Mouse (Mus musculus) ovary, adult 18-20 months (tissue): ENCODE measurements at regions not wholly inside any gene's neighbourhood (a gene's known extent, or its start where the extent isn't known, plus 50 kb on each side); places are given as distances from the start of the nearest gene placed in this dataset.
A peak's percentile ranks its signal among the peaks of the same experiment; 100 is the strongest.

ENCODE experiments used
- DNase-seq: peaks from one replicate; pipeline ENCODE4 v3.0.0; 2022; ENCODE audit warnings: low spot score, mixed read lengths

DNA sequence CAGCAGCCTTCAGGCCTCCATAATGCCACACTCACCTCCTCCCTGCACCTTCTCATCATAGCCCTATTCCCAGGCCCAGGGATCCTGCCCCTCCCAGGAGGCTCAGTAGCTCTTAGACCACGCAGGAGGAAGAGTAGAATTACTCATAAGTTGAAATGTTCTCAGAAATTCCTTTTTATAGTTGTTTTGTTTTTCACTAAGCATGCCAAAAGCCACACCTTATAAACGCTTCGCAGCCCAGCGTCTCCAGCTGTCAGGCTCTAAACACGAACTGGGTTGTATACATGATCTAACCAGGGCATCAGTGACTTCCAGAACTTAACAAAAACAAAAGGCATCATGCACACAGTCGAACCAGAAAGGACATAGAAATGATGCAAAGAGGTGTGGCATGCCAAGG, 101.9 kb downstream of the Irs2 start:
- no peak for DNase-seq

DNA sequence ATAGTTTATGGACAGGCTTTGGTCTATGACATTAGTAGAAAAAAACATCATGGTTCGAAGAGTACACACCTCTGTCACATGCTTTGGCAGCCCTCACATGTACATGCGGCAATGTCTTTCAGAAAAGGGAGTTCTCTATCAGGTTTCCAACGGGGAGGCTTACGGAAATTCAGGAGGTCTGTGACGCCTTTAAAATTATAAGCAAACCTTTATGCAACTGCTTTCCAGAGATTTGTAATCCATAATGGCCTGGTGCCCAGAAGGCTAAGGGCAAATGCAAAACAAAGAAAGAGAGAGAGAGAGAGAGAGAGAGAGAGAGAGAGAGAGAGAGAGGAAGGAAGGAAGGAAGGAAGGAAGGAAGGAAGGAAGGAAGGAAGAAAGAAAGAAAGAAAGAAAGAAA, 102.5 kb downstream of the Irs2 start:
- DNase-seq, result no peak

- no peak for DNase-seq
These were observed 104.3 kb downstream of the Irs2 start for GRCm38 (mm10) chr8:10903957-10904356.

DNA sequence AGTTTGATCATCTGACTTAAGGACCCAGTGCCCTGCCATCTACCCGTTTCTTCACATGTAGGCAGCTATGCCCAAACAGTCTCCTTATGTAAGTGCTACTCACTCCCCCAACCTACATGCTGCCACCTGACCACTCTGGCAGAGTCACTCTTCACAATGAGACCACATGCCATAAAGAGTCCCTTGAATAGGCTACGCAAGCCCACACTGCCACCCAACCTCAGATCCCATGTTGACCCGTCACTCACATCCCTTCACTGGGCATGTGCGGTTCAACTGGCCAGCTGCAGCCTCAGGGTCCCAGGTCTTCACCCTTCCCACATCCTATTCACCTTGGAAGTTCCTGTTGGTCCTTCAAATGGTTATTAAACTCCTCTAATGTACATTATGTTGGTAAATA, 106.3 kb downstream of the Irs2 start:
- DNase-seq, result no peak

- DNase-seq, result no peak
These were observed 107.2 kb downstream of the Irs2 start for GRCm38 (mm10) chr8:10901014-10901413.

GRCm38 (mm10) chr8:10899581-10900155, 108.6 kb downstream of the Irs2 start:
- DNase-seq, result peak; percentile 29

- no peak for DNase-seq
These were observed 109.4 kb downstream of the Irs2 start for GRCm38 (mm10) chr8:10898562-10899527.

DNA sequence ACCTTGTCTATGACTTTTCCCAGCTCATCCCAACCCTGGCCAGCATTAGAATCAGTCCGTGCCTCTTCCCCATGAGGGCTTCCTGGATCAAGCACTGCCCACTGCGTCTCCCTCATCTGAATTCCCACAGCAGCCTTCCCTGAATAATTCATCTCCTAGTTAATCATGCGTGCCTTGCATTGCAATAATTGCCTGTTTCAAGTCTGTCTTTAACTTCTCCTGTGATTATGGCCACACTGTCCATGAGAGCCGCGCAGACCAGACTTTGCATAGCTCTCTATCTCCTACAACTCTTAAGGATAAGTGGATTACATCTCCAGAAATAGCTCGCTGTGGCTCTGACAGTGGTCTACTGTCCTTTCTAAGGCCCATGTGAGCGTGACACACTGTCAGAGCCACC, 110.7 kb downstream of the Irs2 start:
- DNase-seq, result no peak

DNA sequence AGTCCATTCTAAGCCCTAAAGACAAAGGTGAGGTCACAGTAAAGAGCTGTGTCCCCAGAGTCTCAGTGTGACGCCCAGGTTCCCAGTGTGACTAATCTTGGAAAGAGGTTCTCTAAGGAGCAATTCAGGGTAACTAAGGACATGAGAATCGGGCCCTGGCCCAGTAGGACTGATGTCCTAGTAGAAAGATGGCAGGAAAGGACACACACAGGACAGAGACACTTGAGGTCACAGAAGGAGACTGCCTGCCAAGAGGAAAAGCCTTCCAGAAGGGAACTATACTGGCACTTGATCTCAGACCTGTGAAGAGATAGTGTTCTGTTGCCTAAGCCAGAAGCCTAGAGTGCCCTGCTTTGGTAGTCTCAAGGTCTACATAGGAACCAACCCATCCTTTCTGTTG, 113.1 kb downstream of the Irs2 start:
- DNase-seq, result no peak

DNA sequence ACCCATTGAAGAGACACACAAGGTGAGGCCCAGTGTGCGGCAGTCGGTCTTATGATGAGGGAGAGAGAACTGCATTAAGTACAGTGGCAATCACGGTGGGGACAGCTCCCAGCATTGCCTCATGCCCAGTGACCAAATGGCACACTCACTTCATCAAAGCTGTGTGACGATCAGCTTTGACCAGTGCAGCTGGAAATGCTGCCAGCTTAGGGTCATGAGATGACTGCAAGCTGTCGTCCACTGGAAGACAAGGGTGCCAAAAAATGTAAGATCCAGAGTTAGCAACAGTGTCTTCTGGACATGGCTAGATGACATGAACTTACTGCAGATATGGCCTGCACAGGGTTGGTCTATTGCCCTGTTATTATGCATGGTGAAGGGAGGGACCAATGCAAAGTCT, 114.0 kb downstream of the Irs2 start:
- DNase-seq, result no peak

DNA sequence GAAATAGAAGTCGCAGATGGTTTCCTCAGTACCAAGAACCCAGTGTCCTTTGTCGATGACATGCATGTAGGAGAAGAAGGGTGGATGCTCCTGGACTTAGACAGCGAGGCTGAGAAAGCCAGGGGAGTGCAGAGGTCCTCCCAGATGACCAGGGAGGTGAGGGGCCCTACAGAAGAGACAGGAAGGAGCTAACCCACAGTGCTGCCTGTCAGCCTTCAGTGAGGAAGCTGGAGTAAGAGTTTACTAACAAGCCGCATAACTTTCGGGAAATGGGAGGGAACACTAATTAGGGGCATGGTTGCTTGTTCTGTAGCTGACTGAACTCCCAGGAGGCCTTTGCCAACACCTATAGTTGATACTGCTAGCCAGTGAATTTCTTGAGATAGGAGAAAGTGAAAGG, 114.5 kb downstream of the Irs2 start:
- DNase-seq, result no peak

DNA sequence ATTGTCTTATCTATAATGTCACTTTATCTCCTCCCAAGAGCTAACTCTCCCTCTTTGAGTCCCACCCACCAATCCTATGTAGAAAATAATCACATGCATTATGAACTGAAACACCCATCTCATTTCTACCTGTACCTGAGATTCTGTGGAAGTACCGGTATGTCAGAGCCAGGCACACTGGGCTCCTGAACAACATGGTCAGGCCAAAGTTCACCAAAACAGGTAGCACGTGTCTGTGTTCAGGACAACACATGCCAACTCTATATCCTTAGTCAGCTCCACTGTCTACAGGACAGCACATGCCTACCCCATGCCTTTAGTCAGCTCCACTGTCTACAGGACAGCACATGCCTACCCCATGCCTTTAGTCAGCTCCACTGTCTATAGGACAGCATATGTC, 116.4 kb downstream of the Irs2 start:
- no peak for DNase-seq

DNA sequence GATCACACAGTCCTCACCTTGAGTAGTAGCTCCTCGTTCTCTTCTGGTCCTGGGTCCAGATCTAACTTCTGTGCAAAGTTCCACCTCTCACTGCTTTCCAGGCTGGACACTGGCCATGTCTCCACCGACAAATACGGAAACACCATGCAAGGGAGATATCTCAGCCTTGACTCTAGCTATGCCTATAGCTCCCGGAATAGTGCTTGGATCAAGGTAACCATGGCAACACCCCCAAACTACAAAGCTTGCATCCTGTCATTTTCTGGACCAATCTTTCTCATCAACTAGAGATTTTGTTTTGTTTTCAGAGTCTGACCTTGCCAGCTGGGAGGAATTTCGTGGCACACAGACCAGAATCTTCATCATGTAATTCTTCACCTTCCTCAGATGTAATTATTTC, 116.8 kb downstream of the Irs2 start:
- no peak for DNase-seq

GRCm38 (mm10) chr8:10885452-10885851, 122.8 kb downstream of the Irs2 start:
- DNase-seq, result no peak

DNA sequence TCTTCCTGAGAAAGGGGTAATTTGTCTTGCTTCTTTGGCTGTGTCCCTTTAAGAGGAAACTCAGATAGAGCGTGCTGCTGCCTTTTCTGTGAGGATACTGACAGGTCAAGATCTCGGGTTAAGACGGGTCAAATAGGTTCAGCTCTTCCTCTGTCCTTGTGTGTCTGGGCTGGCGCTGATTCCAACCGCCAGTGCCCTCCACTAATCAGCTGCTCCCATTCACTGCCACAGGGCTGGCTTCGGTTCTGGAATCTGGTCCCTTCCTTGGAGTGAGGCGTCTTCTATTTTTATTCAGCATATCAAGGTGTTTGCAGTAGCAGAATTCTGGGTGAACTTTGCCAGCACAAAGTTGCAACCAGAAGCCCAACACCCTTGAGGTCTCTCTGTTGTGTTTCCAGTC, 124.8 kb downstream of the Irs2 start:
- no peak for DNase-seq

DNA sequence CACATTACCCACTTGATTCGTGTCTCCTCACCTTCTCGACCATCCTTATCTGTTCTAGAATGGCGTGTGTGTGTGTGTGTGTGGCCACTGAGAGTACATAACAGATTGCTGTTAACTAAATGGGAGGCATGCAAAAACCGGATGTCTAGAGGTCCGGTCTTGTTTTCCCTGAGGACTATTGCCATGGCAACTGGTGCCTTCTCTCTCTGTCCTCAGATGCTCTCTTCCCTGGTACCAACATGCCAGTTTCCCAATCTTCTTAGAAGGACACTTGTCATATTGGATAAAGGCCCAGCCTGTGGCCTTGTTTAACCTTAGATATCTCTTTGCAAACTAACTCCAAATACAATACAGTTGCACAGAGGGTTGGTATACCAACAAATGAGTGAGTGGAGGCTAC, 125.9 kb downstream of the Irs2 start:
- no peak for DNase-seq

- DNase-seq, result no peak
These were observed 128.4 kb downstream of the Irs2 start for GRCm38 (mm10) chr8:10879883-10880282.

DNA sequence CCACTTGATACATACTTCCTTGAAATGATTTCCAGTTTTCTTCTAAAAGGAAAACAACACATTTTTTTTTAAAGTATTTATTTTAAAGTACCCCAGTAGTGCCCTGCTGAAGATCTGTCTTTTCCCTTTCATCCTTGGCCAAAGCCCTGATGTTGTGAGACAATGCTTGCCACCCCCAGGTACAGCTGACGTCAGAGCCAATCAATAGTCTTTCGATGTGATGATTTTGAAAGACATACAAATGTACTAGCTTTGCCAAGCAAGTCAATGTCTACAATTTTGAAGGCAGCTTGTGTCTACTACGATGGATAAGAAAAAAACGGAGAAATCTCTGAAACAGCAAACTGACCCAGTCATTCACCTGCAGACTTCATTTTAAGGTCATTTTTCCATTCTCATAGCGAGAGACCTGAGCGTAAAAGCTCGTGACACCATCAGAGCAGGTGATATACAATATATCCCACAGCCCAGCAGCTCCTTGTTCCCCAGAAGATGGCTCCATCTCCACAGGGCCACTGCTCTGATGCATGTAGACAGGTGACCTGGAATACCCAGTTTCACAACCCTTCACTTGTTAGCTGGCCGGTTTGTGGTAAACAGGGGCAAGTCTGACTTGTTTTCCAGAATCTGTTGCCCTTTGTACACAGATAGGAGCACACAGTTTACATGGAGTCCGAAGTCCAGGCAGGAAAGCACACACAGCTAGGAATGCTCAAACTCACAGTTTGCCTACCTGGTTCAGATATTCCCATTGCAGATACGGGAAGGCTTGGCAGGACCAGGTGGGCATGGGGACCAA, 129.0 kb downstream of the Irs2 start:
- no peak for DNase-seq

DNA sequence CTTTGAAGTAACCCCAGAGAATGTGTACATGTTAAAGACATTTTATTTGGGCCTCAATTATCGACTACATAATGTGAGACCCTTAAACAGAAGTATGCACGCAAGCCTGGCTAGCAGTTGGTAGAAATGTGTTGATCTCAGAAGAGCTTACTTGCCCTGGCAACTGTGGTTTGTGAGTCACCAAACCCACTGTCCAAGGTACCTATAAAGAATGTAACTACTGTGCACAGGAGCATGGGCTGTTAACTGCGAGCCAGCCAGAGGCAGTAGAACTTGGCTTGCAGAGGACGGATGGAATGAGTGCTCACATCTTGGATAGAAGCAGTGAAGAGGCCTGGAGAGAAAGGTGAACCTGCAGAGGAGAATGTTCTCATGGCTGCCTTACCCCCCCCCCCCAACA, 129.9 kb downstream of the Irs2 start:
- DNase-seq, result no peak

DNA sequence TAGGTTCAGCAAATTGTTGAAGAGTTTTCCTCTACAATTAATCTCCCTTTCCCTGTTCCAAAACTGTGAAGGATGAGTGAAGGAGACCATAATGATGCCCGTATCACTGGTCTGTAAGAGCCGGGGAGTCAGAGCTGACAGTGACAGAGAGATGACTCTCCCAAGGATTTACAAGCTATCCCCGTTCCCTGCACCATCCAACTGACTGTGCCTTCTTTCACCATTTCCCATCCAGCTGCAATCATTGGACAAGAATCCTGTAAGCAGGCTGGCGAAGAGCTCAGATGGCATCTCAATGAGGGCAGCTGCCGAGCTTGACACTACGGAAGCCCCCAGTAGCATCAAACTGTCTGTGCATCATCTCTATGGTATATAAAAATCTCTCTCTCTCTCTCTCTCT, 133.1 kb downstream of the Irs2 start:
- DNase-seq, result no peak

DNA sequence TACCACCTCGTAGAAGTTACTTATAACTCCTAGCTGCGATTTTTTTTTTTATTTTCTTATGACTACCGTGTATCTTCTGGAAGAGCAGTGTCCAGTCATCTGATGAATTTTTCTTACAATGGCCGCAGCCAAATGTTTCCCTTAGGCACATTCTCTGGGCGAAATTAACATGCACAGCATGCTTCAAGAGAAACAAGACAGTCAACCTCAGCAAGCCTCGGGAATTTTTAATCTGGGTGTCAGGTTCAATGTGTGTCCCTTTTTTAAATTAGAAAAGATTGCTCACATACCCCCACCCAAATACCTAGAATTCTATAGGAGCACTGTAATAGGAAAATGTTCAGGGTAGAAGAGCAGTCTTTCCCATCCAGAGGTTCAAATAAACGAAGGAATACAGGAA, 136.8 kb downstream of the Irs2 start:
- no peak for DNase-seq

GRCm38 (mm10) chr8:10870423-10871055, 137.7 kb downstream of the Irs2 start:
- DNase-seq, result no peak
